Mouse (Mus musculus) hindbrain, embryonic 16.5 days (tissue): ENCODE data around the gene Cep350. TPM values are rescaled to one million over a fixed set of nuclear protein-coding genes. Genes with fewer than 3 reads are reported as not detected.
A peak's percentile ranks its signal among the peaks of the same experiment; 100 is the strongest.

ENCODE experiments used
- ATAC-seq: fragments of 200-750 bp; cut with Nextera tagmentation; 2 replicates; pipeline ENCODE4 v1.8.0; 2017; ENCODE audit warnings: moderate TSS enrichment, moderate library complexity
- H3K27ac ChIP-seq: fragments of 300-500 bp; sonication (generic); 2 replicates; pipeline ENCODE4 v1.5.1; 2014; ENCODE audit warnings: low read depth, mild to moderate bottlenecking, control low read depth, low read length, moderate library complexity
- H3K27me3 ChIP-seq: fragments of 300-500 bp; sonication (generic); replicated peaks from 2 replicates; pipeline ENCODE4 v1.6.1; 2014; ENCODE audit warnings: low read length; ENCODE audit not compliant: control insufficient read depth, insufficient read depth
- H3K36me3 ChIP-seq: fragments of 300-500 bp; sonication (generic); 2 replicates; pipeline ENCODE4 v1.6.1; 2014; ENCODE audit warnings: mild to moderate bottlenecking, low read length, moderate library complexity, mixed read lengths; ENCODE audit not compliant: control insufficient read depth, insufficient read depth
- H3K4me1 ChIP-seq: fragments of 300-500 bp; sonication (generic); 2 replicates; pipeline ENCODE4 v1.6.1; 2014; ENCODE audit warnings: low read depth, low read length; ENCODE audit not compliant: control insufficient read depth, insufficient read depth
- H3K4me2 ChIP-seq: fragments of 300-500 bp; sonication (generic); 2 replicates; pipeline ENCODE4 v1.6.1; 2014; ENCODE audit warnings: mild to moderate bottlenecking, low read length, control low read depth, moderate library complexity
- H3K4me3 ChIP-seq: fragments of 300-500 bp; sonication (generic); 2 replicates; pipeline ENCODE4 v1.5.1; 2014; ENCODE audit warnings: mild to moderate bottlenecking, low read length, control low read depth, moderate library complexity
- H3K9ac ChIP-seq: fragments of 300-500 bp; sonication (generic); 2 replicates; pipeline ENCODE4 v1.6.1; 2014; ENCODE audit warnings: low read depth, mild to moderate bottlenecking, control low read depth, low read length, moderate library complexity
- H3K9me3 ChIP-seq: fragments of 300-500 bp; sonication (generic); 2 replicates; pipeline ENCODE4 v1.6.1; 2014; ENCODE audit warnings: mild to moderate bottlenecking, low read length, moderate library complexity; ENCODE audit not compliant: control insufficient read depth
- WGBS: fragments of 180-500 bp; shearing (Covaris S2); extraction: QIAGEN DNeasy Blood & Tissue Kit; methylation state at CpG from one replicate; pipeline ENCODE4 v1.1.7; 2014; 5-methylcytosine and 5-hydroxymethylcytosine counted together
- polyA plus RNA-seq: library from polyadenylated mRNA; unstranded; fragments of >200 nt; fragmentation: Nextera tagmentation; extraction: Ambion mirVana; gene quantifications from 2 replicates; pipeline ENCODE4 v1.2.1, GENCODE M21; 2015

Gene Cep350
- polyA plus RNA-seq, 1 experiment from 2014 or later = 8.5 TPM

- WGBS = 84% methylated on average over 11 of the region's 11 CpGs
- Histone ChIP-seq H3K27ac (no peak overlapping the region), H3K4me2 (no peak overlapping the region), H3K36me3 (no peaks in the 10 kb centered on the region), H3K4me3 (no peak overlapping the region), H3K4me1 (no peaks in the 10 kb centered on the region), H3K9ac (no peak overlapping the region), H3K27me3 (no peaks in the 10 kb centered on the region), H3K9me3 (no peaks in the 10 kb centered on the region)
- ATAC-seq = no peak
These were observed 17.3 kb upstream of the Cep350 start for GRCm38 (mm10) chr1:155990391-155990790.

DNA sequence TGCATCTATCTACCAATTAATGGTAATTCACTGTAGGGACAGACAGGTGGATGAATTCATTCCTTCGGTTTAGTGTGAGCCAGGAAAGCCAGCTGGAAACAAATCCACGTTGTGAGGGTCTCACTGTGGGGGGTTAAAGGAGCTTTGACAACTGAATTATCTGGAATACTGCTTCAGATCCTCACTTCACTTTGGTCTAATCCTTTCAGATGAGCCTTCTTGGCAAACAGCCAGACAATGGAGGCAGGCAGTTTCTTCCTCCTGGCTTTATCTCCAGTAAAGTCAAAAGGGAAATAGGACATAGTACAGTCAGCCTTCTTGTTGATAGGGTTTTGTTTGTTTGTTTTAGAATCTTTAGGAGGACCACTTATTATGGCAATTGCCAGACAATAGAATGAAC is 16.3 kb upstream of the Cep350 start:
- Histone ChIP-seq H3K4me1 (no peaks in the 10 kb centered on the region), H3K9me3 (no peaks in the 10 kb centered on the region), H3K9ac (no peak overlapping the region), H3K4me2 (no peak overlapping the region), H3K36me3 (no peaks in the 10 kb centered on the region), H3K27ac (no peak overlapping the region), H3K4me3 (no peak overlapping the region), H3K27me3 (no peaks in the 10 kb centered on the region)
- ATAC-seq = no peak
- 8% methylated on average over 2 of the region's 2 CpGs for WGBS

GRCm38 (mm10) chr1:155987625-155988024 is 14.6 kb upstream of the Cep350 start:
- H3K4me1 ChIP-seq = no peaks in the 10 kb centered on the region
- 78% methylated on average over 2 of the region's 2 CpGs for WGBS
- no peak for ATAC-seq

GRCm38 (mm10) chr1:155974931-155975330 is 1.9 kb upstream of the Cep350 start:
- ATAC-seq = no peak
- H3K4me3 ChIP-seq = no peak overlapping the region
- WGBS = 60% methylated on average over 2 of the region's 2 CpGs
- no peak overlapping the region for H3K9ac ChIP-seq
- no peak overlapping the region for H3K27ac ChIP-seq
- no peaks in the 10 kb centered on the region for H3K36me3 ChIP-seq
- no peaks in the 10 kb centered on the region for H3K27me3 ChIP-seq
- peaks cover 16% of the 10 kb centered on the region for H3K4me1 ChIP-seq
- no peak overlapping the region for H3K4me2 ChIP-seq
- H3K9me3 ChIP-seq = no peaks in the 10 kb centered on the region

More at GRCm38 (mm10) chr1:155987625-155988024, 14.6 kb upstream of the Cep350 start:
- H3K27ac ChIP-seq = no peak overlapping the region
- no peaks in the 10 kb centered on the region for H3K9me3 ChIP-seq
- no peak overlapping the region for H3K4me2 ChIP-seq
- H3K9ac ChIP-seq = no peak overlapping the region
- H3K36me3 ChIP-seq = no peaks in the 10 kb centered on the region
- no peaks in the 10 kb centered on the region for H3K27me3 ChIP-seq
- H3K4me3 ChIP-seq = no peak overlapping the region

- 4% methylated on average over 19 of the region's 19 CpGs for WGBS
These were observed 794 bp upstream of the Cep350 start for GRCm38 (mm10) chr1:155973719-155974379.

GRCm38 (mm10) chr1:155972146-155973067 is 648 bp downstream of the Cep350 start:
- Histone ChIP-seq H3K4me1 (peaks cover 16% of the 10 kb centered on the region), H3K27ac (peak overlapping the region; percentile 97), H3K4me2 (peak overlapping the region; percentile 59), H3K27me3 (no peaks in the 10 kb centered on the region), H3K9me3 (no peaks in the 10 kb centered on the region), H3K36me3 (no peaks in the 10 kb centered on the region), H3K4me3 (peak overlapping the region; percentile 98), H3K9ac (peak overlapping the region; percentile 99)
- 2% methylated on average over 39 of the region's 51 CpGs for WGBS
- peak; percentile 56 for ATAC-seq

More at GRCm38 (mm10) chr1:155973719-155974379, 794 bp upstream of the Cep350 start:
- peak overlapping the region; percentile 81 for H3K4me2 ChIP-seq
- H3K27me3 ChIP-seq = no peaks in the 10 kb centered on the region
- no peaks in the 10 kb centered on the region for H3K9me3 ChIP-seq
- H3K27ac ChIP-seq = peak overlapping the region; percentile 97
- H3K9ac ChIP-seq = peak overlapping the region; percentile 99
- no peaks in the 10 kb centered on the region for H3K36me3 ChIP-seq
- peak overlapping the region; percentile 98 for H3K4me3 ChIP-seq
- H3K4me1 ChIP-seq = peaks cover 16% of the 10 kb centered on the region
- peak; percentile 15 for ATAC-seq

DNA sequence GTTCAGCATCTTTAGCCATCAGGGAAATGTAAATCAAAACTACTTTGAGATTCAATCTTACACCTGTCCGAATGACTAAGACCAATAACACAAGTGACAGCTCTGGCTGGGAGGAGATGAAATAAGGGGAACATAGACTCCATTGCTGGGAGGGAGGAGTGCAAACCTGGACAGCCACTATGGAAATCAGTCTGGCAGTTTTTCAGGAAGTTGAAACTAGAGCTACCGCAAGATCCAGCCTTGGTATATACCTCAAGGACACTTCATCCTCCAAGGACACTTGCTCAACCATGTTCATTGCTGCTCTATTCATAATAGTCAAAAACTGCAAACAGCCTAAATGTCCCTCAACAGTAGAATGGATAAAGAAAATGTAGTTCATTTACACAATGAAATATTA is 23.9 kb downstream of the Cep350 start:
- H3K9ac ChIP-seq = no peak overlapping the region
- no peak overlapping the region for H3K4me2 ChIP-seq
- H3K27me3 ChIP-seq = no peaks in the 10 kb centered on the region
- 91% methylated on average over 2 of the region's 2 CpGs for WGBS
- H3K9me3 ChIP-seq = peaks cover 3% of the 10 kb centered on the region
- no peak overlapping the region for H3K27ac ChIP-seq
- peaks cover 23% of the 10 kb centered on the region for H3K36me3 ChIP-seq
- no peak for ATAC-seq
- H3K4me1 ChIP-seq = no peaks in the 10 kb centered on the region
- H3K4me3 ChIP-seq = no peak overlapping the region

DNA sequence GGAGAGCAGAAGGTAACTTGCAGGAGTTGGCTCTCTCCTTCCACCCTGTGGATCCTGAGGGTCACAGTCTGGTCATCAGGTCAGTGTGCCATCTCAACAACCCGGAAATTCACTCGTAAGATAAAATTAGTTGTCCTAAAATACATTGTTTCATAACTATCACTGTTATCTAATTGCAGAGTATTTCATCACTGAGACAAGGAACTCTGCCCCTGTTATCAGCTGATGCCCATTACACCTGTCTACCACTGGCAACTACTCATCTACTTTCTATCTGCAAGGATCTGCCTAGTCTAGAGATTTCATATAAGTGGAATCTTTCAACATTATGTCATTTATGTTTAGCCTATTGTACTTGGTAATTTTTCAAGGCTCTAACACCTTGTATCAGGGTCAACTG is 28.7 kb downstream of the Cep350 start:
- Histone ChIP-seq H3K9ac (no peak overlapping the region), H3K27ac (no peak overlapping the region), H3K4me3 (no peak overlapping the region), H3K4me1 (no peaks in the 10 kb centered on the region), H3K4me2 (no peak overlapping the region), H3K9me3 (peaks cover 3% of the 10 kb centered on the region), H3K27me3 (no peaks in the 10 kb centered on the region), H3K36me3 (peaks cover 18% of the 10 kb centered on the region; the same call in 1 of the 2 replicates)
- ATAC-seq = no peak
- 98% methylated on average over 2 of the region's 2 CpGs for WGBS

- H3K4me3 ChIP-seq = no peak overlapping the region
- peaks cover 41% of the 10 kb centered on the region for H3K36me3 ChIP-seq
- no peaks in the 10 kb centered on the region for H3K4me1 ChIP-seq
- H3K9ac ChIP-seq = no peak overlapping the region
- no peak for ATAC-seq
- H3K4me2 ChIP-seq = no peak overlapping the region
- WGBS = 91% methylated on average over 2 of the region's 2 CpGs
- H3K27ac ChIP-seq = no peak overlapping the region
- H3K9me3 ChIP-seq = no peaks in the 10 kb centered on the region
- no peaks in the 10 kb centered on the region for H3K27me3 ChIP-seq
These were observed 35.6 kb downstream of the Cep350 start for GRCm38 (mm10) chr1:155937416-155937815.
